Mouse (Mus musculus) CD8-positive naive resting alpha-beta T cell, adult 57 days (primary cell): Measurements from ENCODE around the gene Olfr1238. TPM values are rescaled to one million over a fixed set of nuclear protein-coding genes. Genes with fewer than 3 reads are reported as not detected.

ENCODE experiments used
- total RNA-seq: library from RNA; stranded (reverse); gene quantifications from one replicate; pipeline ENCODE4 v1.2.4, GENCODE M21; 2023

The Olfr1238 gene
- total RNA-seq: not detected

DNA sequence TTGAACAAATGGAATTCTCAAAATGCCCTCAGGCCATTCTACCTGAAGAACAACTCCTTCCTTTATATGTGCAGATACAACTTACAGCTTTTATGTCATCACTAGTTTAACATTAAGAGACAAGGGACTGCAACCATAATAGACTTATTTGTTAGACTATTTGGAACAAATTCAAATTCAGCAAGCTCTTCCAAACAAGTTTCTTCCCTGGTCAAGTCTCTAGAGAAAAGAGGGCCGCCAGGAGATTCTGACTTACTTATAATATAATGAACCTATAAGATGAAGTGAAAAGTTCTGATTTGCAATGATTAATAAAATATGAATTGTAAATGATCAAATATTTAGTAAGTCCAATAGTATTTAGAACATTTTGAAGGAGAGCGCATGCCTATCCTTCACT lies at the start of gene Olfr1238:
TSS of gene Olfr1238 (minus strand) at position 101 of the 400 bp plus-strand sequence.

DNA sequence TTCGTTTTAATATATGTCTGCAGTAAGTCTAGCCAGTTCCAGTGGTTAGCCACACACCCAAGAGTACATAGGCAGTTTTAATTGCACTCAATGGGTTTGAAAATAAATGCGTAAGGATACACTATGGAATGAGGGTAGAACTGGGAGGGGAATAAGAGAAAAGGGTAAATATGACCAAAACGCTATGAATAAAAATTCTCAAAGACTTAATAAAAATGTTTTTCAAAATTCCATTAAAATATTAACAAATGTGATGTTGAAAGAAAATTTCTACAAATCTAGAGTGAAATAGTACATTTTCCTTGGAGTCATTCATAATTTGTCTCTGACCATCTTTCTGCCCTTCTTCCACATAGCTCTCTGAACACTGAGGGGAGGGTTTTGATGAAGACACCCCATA lies 33.4 kb upstream of the Olfr1238 start, which contains the start of gene Olfr1240:
TSS of gene Olfr1240 (minus strand) at position 101 of the 400 bp plus-strand sequence.

DNA sequence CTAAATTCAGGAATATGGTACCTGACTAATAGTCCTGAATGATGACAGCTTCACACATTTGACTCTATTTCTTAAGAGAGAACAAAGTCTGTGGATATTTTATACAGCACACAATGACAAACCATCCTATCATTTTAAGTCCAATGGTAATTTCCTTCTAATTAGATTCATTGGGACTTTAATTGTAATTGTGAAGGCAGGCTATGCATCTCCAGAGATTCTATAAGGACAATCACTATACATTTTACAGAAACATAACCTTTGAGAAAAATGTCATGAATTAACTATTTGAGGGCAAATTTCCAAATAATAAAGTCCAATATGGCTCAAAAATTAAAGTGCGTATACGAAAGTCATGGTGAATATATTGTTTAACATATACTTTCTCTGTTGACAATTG lies 10.8 kb upstream of the Olfr1238 start, which contains the start of gene Olfr1239:
TSS of gene Olfr1239 (minus strand) at position 101 of the 400 bp plus-strand sequence.

DNA sequence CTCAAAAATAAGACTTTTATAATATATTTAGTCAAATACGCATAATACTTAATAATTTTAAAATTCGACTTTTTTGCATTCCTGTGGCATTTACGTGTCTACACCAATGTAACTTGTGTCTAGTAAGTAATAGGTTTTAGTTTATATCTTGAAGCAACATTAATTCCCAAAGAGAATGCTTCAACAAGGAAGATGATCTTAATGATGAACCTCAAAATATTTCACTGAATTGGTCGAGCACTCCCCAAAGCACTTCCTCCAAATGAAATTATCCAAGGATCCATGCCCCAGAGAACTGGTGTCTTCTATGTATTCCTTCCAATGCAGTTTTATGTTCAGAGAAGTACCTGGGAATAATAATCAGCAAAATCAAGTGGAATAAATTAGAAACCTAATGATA lies 44.7 kb downstream of the Olfr1238 start, which contains the start of gene Olfr1234:
TSS of gene Olfr1234 (minus strand) at position 101 of the 400 bp plus-strand sequence.

Other genes starting within 250 kb of the Olfr1238 start
- not detected for gene Olfr1224-ps1, start 245.6 kb downstream of the Olfr1238 start, total RNA-seq
- not detected for gene Olfr1225, start 235.0 kb downstream of the Olfr1238 start, total RNA-seq
- not detected for gene Olfr1226, start 209.6 kb downstream of the Olfr1238 start, total RNA-seq
- not detected for gene Olfr1228, start 155.6 kb downstream of the Olfr1238 start, total RNA-seq
- gene Olfr1229, start 121.7 kb downstream of the Olfr1238 start, total RNA-seq: not detected
- not detected for gene Olfr1230, start 112.4 kb downstream of the Olfr1238 start, total RNA-seq
- gene Olfr1231, start 102.6 kb downstream of the Olfr1238 start, total RNA-seq: not detected
- not detected for gene Olfr1232, start 80.0 kb downstream of the Olfr1238 start, total RNA-seq
- not detected for gene Olfr1233, start 67.3 kb downstream of the Olfr1238 start, total RNA-seq
- gene Olfr1234, start 44.8 kb downstream of the Olfr1238 start, total RNA-seq: not detected
- not detected for gene Olfr1239, start 10.7 kb upstream of the Olfr1238 start, total RNA-seq
- not detected for gene Olfr1240, start 33.3 kb upstream of the Olfr1238 start, total RNA-seq
- gene Olfr1241, start 77.5 kb upstream of the Olfr1238 start, total RNA-seq: not detected
- not detected for gene Olfr1242, start 88.7 kb upstream of the Olfr1238 start, total RNA-seq
- not detected for gene Olfr1243, start 121.8 kb upstream of the Olfr1238 start, total RNA-seq
- gene Olfr1245, start 168.8 kb upstream of the Olfr1238 start, total RNA-seq: not detected
- not detected for gene Olfr1246, start 183.5 kb upstream of the Olfr1238 start, total RNA-seq
- gene Olfr1247, start 204.5 kb upstream of the Olfr1238 start, total RNA-seq: 0.15 TPM
- not detected for gene Olfr1248, start 208.6 kb upstream of the Olfr1238 start, total RNA-seq
- not detected for gene Olfr1249, start 225.3 kb upstream of the Olfr1238 start, total RNA-seq